Mouse (Mus musculus) kidney, postnatal 10 days (tissue): ENCODE data around the gene Irf6.

Experiments
- DNase-seq: peaks from one replicate; pipeline ENCODE4 v3.0.0; 2021; ENCODE audit warnings: mixed read lengths

The Irf6 gene

DNA sequence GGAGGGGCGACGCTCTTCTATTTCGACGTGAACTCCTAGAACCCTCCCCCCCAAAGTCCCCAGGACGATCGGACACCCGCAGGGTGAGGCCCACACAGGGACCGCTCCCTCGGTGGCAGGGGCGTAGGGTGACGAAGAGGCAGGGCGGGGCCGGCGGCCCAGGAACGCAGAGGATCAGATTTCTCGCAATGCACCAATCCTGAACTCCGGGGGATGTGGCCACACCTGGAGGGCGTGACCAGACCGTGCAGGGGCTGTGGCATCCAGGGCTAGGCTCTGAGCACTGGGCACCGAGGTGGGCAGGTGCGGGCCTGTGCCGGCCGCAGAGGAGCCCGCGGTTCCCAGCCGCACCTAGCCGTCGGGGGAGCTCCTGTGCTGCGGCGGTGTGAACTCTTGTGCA is at the start of gene Irf6:
Gene Irf6 (plus strand): TSS at position 240 of the 400 bp plus-strand sequence.
- DNase-seq: peak; percentile 88

DNA sequence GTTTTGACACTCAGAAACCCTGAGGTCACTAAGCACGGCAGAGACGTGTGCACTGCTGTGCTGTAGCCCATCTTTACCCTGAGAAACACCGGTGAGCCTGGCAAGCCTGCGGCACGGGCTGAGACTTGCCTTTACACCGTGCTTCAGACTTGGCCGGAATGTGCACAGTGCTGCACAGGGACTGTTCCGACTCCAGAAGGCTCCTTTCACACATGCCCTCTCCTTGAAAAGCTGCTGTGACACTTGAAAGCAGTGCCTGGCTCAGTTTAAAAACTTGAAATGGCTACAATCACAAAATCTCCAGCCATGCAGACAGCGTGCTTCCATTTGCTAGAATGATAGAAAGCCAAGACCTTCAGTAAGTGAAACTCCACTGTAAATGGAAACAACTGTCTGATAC is 40.8 kb upstream of the Irf6 start:
- DNase-seq: no peak

DNA sequence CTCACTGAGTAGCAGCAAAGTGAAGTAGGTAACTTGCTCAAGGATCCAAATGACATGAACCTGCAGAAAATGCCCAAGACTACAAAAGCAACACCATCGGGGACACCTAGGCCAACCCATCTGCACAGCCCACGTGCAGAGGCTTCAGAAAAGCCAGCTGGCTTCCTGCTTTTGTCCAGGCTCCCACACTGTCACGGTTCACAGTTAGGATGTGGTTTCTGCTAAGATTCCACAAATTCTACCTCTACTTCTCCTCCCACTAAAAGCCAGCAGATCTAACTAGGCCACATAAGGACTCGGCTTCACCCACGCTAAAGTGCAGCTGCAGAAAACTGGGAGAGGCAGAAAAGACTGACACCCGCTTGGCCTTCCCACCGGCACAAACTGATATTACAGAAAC is 30.1 kb upstream of the Irf6 start:
- no peak for DNase-seq

DNA sequence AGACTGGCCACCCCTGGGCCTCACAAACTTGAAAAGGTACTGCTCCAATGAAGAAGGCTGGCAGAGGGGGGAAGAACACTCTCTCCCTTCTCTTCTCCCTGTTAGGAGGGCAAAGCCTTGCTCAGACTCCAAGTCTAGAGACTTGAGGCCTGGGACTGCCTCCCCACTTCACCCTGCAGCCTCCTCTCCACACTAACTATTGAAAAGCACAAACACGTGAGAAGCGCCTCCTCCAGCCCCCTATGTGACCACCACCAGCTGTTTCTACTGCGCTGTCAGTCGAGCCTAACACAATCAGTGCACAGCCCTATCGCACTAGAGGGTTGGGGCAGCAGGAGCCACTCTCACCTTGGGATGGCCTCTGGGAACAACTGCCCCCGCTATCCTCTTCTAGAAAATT is 29.6 kb upstream of the Irf6 start:
- no peak for DNase-seq

DNA sequence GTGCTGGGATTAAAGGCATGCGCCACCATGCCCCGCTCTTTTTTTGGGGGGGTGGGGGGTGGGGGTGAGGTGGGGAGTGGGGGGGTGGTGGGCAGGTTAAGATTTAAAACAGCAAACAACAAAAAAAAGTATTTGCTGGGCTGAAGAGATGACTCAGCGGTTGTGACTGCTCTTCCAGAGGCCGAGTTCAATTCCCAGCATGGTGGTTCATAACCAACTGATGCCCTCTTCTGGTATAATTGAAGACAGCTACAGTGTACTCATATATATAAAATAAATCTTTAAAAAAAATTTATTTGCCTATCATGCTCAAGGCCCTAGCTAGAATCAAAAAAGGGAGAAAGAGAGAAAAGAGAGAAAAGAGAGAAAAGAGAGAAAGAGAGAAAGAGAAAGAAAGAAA is 27.1 kb upstream of the Irf6 start:
- DNase-seq: no peak

DNA sequence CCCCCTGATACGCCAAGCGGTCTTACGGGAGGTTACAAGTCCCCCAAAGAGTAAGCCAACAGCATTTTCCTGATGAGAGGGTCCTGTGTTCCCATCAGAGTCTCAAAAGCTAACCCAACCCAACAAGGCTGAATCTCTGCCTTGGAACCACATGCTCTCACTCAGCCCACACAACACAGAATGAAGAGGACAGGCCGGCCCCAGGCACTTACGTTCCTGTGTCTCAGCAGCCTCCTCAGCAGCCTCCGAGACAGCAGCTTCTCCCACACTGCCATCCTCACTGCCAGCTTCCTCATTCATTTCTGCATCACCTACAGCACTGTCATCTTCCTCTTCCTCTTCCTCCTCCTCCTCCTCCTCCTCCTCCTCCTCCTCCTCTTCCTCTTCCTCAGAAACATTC is 24.9 kb upstream of the Irf6 start:
- no peak for DNase-seq

DNA sequence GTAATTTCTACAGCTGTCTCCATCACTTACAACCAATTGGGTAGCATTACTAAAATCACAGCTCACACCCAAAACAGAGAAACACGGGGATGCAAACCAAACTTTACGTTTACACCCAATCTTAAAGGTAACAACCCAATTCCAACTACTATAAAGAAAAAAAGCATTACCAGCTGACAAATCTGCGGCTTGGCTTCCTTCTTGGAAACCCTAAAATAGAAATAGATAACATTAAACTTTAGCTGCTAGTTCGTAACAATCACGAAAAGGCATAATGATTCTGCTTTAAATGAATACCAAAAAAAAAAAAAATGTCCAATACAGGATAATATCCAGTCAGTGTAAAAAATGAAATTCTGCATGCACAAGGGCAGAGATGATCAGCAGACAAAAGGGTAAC is 23.6 kb upstream of the Irf6 start:
- DNase-seq: no peak

DNA sequence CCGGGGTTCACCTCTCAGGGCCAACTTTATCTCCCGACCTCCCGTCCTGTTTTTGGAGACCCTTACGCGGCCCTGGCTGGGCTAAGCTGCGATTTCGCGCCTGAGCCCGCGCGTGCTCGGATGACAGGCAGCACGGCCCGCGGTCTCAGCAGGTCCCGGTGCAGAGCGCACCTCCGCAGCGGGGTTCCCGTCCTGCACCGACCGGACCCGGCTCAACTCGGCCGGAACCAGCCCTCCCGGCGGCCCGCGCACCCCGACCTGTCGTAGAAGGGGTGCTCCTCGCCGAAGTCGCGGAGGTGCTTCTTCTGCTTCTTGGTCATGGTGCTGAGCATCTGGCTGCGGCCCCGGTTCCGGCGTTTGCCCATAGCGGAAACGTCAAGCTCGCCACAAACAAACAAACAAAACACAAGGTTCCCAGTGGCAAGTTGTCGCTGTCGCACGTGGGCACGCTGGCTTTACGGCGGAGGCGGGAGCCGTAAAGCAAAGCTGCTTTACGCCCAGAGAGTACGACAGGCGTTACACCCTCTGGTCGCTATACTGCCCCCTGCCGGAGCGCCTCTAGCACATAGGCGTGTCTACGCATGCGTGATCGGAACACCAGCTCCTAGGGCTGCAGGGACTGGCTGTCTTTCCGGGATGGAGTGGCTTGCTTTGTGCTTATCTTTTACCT is 23.0 kb upstream of the Irf6 start, which contains the start of gene Diexf:
Gene Diexf (minus strand): TSS at position 487 of the 670 bp plus-strand sequence.
- DNase-seq: peak; percentile 99

DNA sequence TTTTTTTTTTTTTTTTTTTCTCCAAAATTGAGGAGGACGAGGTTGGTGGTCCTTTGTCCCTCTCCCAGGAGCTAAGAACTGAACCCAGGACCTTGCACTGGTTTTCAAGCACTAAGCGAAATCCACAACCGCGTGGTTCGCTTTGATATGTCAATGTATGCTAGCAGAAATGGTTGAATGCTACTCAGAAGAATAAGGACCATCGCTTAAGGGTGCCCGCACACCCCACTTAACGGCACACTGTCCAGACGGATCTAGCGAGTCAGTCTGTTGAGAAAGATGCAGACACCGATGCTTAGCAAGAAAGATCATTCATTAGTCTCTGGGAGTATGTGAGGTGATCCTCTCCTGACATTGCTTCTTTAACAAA is 22.5 kb upstream of the Irf6 start:
- no peak for DNase-seq

DNA sequence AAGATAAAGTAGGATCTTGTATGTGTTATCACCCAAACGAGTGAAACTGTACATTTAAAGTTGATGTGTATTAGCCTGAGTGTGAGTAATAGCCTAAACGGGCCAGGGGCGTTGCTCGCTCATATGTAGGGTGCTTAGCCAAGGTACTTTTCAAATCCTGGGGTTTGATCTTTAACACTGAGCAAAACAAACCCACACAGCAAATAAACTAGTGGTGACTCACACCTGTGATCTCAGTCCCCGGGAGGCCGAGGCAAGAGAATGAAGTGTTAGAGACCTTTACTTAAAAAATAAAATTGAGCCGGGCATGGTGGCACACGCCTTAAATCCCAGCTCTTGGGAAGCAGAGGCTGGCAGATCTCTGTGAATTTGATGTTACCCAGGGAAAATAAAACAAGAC is 22.1 kb upstream of the Irf6 start:
- DNase-seq: no peak

DNA sequence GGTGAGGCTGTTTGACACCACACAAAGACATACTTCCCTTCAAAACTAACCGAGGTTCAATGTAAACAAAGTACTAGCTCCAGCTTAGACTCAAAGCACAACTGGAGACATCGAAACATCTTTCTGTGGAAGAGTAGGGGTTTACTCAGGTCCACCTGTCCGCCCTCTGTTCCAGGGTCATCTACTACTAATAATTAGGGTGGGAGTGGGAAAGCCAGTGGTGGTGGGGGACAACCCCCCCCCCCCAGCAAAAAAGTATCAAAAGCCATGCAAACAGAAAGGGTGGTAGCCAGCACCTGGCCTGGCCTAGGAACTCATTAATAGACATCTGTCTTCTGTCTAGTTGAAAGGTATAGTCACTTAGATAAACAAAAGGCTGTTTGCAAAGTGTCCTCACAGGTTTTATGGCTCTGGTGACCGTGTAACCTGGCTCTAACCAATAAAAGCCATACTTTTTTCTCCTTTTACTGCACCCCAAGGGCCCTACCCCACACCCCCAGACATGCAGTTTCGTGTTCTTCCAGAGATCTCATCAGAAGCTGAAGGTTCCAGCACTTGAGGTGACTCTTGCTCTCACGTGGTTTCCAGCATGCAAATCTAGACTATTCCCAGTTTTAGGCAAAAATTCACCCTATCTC is 21.5 kb upstream of the Irf6 start:
- no peak for DNase-seq

DNA sequence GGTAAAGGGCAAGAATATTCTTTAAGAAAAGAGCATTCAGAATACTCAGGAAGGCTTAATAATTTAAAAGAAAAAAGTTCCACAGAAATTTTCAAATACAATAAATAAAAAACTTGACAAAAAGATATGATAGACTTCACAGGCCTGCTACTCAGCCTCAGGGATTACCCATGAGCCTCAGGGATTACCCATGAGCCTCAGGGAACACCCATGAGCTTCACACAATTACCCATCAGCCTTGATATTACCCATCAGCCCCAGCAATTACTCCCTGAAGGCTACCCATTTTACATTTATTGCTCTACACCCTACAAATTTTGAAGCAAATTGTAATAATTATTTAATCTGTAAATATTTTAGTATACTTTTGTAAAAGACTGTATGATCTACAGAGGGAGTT is 20.5 kb upstream of the Irf6 start:
- no peak for DNase-seq

DNA sequence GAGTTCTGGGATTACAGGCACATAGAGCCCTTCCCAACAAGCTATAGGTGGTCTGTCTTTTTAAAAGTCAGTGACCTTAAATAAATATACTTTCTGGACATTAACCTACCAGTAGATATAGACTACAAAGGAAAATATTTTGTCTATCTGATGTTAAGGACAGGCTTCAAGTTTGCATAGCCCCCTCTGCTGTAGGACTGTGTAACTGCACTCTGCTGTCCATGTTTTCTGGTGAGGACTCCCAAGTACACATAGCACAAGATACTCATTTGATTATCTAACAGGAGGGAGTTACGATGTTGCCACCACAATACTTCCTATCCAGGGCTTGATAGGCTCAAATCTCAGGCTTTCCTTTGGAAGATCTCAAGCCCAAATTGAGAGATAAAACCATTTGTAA is 19.2 kb upstream of the Irf6 start:
- no peak for DNase-seq

DNA sequence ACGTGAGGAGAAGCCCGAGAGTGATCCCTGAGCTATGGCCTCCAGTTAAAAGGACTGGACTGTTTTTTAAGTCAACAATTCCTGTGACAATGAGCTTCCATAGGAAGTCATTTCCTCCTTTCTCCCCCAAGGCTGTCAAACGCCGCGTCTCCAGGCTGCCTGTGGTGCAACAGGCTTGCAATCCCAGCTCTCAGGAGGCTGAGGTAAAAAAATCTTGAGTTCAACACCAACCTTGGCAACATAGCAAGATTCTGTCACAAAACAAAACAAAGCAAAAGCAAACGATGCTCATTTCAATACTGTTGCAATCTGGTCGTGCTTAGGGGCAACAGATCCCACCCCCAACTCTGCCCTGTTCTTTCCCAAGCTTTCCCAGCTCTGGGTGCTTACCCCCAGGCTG is 14.8 kb upstream of the Irf6 start:
- DNase-seq: no peak

DNA sequence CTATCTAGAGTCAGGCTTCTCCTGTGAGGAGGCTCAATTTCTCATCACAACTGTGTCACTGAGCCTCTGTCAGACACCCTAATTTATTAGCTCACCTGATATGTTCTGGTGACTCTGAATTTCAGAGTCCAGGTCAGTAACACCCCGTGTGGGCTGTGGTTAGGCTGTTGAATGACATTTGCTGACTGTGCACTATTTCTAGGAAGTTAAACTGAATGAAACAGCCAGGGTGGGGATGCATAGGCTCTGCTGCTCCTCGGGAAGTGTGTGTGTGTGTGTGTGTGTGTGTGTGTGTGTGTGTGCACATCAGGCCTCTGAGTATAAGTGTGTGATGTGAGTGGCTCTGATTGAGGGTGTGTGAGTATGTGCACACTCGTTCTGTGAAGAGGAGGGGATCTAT is 14.2 kb upstream of the Irf6 start:
- no peak for DNase-seq

DNA sequence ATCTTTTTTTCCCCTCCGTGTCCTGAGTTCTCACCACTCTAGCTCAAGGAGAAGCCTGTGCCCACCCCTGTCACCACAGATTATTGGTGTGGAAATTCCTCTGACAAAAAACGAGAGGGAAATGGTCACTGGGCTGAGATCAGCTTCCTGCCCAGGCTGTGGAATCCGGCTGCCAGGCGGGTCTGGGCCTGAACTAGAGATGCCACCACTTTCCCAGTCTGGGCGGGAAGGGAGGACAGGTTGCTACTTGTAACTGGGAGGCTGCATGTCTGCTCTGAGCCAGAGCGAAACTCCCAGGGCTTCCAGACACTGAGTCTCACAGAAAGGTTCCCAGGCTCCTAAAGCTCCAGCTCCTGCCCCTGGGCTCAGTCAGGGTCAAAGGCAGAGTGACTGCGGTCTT is 11.8 kb upstream of the Irf6 start:
- DNase-seq: no peak

DNA sequence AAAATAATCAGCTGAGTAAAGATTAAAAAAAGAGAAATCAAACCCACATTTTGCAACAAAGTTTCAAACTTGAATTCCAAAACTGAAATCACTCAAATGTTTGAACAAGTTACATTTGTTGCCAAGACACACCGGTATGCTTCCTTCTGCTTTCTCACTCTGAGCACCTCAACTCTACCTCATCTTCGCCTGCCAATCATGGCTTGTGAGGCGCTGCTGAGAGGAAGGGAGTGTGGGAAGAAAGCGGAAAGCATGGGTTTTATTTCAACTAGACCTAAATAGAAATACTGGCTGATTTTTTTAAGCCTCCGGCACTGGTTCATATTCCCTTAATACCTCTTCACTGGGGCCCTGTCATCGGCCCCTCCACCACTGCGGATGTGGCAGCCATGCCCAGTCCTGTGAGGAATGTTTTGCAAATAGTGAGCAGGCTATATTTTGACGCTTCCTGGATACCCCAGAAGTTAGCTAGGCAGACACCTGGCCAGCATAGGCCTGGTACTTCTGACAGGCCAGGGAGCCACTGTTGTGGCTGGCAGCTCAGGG is 10.3 kb upstream of the Irf6 start:
- DNase-seq: no peak

DNA sequence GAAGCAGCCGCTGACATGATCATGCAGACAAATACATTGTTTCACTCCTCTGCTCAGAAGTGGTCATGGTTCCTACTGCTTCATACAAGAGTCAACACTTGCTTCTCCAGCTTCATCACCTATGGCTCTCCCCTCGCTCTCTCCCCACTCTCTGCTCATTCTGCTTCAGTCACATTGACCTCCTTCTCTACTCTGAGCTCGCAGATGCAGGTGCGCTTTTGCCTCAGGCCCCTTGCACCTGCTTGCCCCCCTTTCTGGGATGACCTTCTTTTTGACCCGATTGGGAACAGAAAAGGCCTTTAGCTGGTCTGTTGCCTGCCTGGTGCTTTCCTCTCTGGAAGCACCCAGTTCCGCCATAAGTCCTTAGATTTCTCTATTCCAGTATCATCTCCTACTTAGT is 8.4 kb upstream of the Irf6 start:
- DNase-seq: no peak

DNA sequence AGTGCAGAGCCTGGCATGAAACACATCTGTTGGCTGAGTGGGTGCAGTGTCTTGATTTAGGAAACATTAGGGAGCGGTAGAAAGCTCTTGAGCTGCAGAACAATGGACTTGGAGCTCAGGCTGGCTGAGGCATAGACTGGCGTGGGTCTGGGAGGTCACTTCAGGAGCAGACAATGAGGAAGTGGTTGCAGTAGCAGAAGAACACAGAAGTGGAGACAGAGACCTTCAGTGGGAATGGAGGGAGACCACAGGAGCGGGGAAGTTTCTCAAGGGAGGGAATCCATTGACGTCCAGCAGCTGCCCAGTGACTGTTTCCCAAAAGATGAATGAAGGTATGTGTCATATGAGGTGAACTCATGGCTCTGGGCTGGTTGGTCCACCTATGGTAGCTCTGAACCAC is 7.8 kb upstream of the Irf6 start:
- DNase-seq: no peak

DNA sequence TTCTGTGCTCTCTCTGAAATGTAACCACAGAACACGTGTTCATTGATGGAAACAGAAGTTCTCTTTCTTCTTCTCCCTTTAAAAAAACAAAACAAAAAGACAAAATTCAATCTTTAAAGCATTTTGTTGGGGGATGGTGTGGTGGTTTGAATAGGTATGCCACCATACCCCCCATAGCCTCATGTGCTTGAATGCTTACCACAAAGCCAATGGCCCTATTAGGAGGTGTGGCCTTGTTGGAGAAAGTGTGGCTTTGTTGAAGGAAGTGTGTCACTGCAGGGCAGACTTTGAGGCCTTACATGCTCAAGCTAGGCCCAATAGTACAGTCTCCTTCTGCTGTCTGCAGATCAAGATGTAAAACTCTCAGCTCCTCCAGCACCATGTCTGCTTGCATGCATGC is 6.5 kb upstream of the Irf6 start:
- DNase-seq: no peak

DNA sequence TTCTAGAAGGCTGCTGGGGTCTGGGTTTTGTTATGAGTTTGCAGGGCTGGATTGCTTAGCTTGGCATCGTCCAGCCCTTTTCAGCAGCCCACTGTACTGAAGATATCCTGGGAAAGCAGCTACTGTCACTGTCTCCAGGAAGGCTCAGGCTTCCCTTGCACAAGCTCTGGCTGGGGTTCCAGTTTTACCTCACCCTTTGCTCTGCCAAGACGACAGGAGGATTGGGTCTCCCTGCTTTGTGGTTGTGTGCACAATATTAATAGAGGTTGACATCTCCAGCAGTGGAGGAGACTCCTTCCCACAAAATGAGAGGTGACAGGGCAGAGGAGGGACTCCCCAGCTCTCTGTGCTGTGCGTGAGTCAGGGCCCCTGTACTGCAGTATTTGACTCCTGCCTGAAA is 3.7 kb upstream of the Irf6 start:
- DNase-seq: no peak

DNA sequence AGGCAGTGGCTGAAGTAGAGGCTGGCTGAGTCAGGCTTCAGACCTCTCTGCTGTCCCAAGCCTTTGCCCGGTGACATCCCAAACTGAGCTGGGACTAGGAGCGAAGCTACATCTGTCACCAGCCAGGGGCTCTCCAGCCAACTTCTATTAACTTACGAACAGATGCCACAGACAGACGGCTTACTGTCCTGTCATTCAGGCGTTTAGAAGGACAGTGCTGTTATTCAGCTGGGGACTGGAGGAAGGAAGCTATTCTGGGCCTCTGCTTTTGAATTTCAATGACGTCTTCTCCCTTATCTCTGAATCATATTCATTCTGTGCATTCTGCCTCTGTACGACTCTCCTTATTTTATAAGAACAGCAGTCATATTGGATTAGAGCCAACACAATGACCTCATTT is 1.8 kb upstream of the Irf6 start:
- DNase-seq: no peak

DNA sequence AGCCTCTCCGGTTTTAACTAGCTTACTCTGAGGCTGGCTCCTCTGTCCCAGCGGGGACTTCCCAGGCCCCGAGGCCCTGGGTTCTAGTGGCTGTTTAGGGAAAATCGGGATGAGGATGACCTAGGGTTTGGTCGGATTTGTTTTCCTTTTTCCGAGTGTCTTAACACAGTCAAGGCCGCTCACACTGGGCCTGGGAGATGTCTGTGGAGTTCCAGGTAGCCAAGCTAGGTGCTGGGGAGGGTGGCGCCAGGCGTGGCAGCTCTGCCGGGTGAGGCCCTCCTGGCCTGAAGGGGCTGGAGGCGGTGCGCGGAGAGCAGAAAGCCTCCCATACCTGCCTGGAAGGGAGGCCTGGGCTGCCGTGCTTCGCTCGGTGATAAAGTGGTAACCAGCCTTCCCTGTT is 650 bp downstream of the Irf6 start:
- DNase-seq: peak; percentile 50

DNA sequence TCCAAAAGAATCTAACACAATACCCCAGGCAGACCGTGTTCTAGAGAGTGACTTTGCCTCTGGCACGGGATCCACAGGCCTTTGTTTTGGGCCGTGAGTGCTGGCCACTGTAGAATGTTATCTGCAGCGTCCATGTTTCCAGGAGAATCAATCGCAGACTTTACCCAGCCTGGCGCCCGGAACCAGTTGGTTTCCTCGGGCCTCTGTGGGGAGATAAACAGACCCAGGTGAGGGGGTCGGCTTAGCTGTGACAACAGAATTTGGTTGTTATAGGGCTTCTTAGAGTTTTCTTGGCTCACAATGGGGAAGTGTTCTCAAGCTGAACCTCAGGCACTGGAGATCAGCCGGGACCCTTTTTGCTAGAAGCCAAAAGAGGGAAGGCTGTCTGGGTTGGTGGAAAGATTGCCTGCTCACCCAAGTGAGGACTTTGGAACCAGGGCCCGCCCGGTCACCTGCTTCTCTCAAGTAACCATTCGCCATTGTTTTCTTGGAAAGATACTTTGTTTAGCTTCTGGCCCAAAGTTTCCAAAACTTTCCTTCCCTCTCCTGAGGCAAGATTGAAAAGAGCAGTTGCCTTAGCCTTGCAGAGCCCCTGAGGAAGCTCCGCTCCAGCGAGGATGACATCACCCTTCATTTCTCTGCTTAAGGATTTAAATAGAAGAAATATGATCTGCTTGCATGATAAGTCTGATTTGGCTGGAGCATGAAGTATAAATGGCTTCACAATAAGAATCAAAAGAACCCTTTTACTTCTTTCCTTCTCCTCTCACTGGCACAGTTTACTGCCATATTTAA is 3.6 kb downstream of the Irf6 start:
- peak; percentile 38 for DNase-seq
